Mouse (Mus musculus) megakaryocyte, adult 5-6 weeks (primary cell): ENCODE results near the gene Man1b1. TPM values are rescaled to one million over a fixed set of nuclear protein-coding genes. Genes with fewer than 3 reads are reported as not detected.
A peak's percentile ranks its signal among the peaks of the same experiment; 100 is the strongest.

ENCODE experiments used
- ATAC-seq: 2 replicates; pipeline ENCODE4 v1.8.0; 2016; ENCODE audit warnings: mild to moderate bottlenecking, inconsistent platforms; ENCODE audit not compliant: poor library complexity, severe bottlenecking
- total RNA-seq, 2 experiments: library from RNA; stranded (forward) in 1 of 2; stranded (reverse) in 1 of 2; fragments of 153-499, 151-499 nt in 1 of 2; fragments of 221-1000, 200-1000 nt in 1 of 2; gene quantifications; 2 replicates each; pipeline versions ENCODE4 v1.2.3 to v1.2.4; 2015 to 2017

Gene Man1b1
- total RNA-seq, 2 experiments from 2014 or later, result 14.8 to 36.8 TPM

- no peak for ATAC-seq
These were observed 65.9 kb downstream of the Man1b1 start for GRCm38 (mm10) chr2:25398065-25398464.

- ATAC-seq, result no peak
These were observed 66.9 kb downstream of the Man1b1 start, which contains the start of gene Npdc1 for GRCm38 (mm10) chr2:25399051-25399450. Npdc1 (plus strand) TSS chr2:25399351.

- no peak for ATAC-seq
These were observed 68.2 kb downstream of the Man1b1 start for GRCm38 (mm10) chr2:25400291-25400690.

- ATAC-seq, result peak; percentile 53
These were observed 68.6 kb downstream of the Man1b1 start for GRCm38 (mm10) chr2:25400764-25401163.

Other genes with a start within 250 kb of the Man1b1 start
Only the 30 nearest of the 37 such genes appear.
- 1.1 TPM in 1 of 2 replicates, not detected in the other for gene Nrarp, start 151.6 kb upstream of the Man1b1 start, total RNA-seq (2015)
- 0.22 and 0.28 TPM in 2 replicates for gene Nrarp, start 151.6 kb upstream of the Man1b1 start, total RNA-seq (2017)
- 17.4 and 19.7 TPM in 2 replicates for gene Tor4a, start 135.5 kb upstream of the Man1b1 start, total RNA-seq (2015)
- gene Tor4a, start 135.5 kb upstream of the Man1b1 start, total RNA-seq (2017), result 25.1 and 29.6 TPM in 2 replicates
- gene Nelfb, start 120.8 kb upstream of the Man1b1 start, total RNA-seq (2015), result 21.4 and 23.8 TPM in 2 replicates
- gene Nelfb, start 120.8 kb upstream of the Man1b1 start, total RNA-seq (2017), result 30.1 and 36.5 TPM in 2 replicates
- gene Stpg3, start 117.7 kb upstream of the Man1b1 start, total RNA-seq (2015), result not detected in 2 replicates
- gene Stpg3, start 117.7 kb upstream of the Man1b1 start, total RNA-seq (2017), result not detected in 2 replicates
- gene Fam166a, start 113.6 kb upstream of the Man1b1 start, total RNA-seq (2015), result 0.20 and 0.57 TPM in 2 replicates
- gene Fam166a, start 113.6 kb upstream of the Man1b1 start, total RNA-seq (2017), result not detected in 2 replicates
- 269 and 285 TPM in 2 replicates for gene Tubb4b, start 107.6 kb upstream of the Man1b1 start, total RNA-seq (2015)
- gene Tubb4b, start 107.6 kb upstream of the Man1b1 start, total RNA-seq (2017), result 371 and 385 TPM in 2 replicates
- not detected in 2 replicates for gene Slc34a3, start 98.0 kb upstream of the Man1b1 start, total RNA-seq (2015)
- not detected in 2 replicates for gene Slc34a3, start 98.0 kb upstream of the Man1b1 start, total RNA-seq (2017)
- gene Rnf224, start 95.6 kb upstream of the Man1b1 start, total RNA-seq (2015), result not detected in 2 replicates
- gene Rnf224, start 95.6 kb upstream of the Man1b1 start, total RNA-seq (2017), result not detected in 2 replicates
- gene Rnf208, start 90.1 kb upstream of the Man1b1 start, total RNA-seq (2015), result 0.14 TPM in 1 of 2 replicates, not detected in the other
- gene Rnf208, start 90.1 kb upstream of the Man1b1 start, total RNA-seq (2017), result not detected in 2 replicates
- not detected in 2 replicates for gene Cysrt1, start 89.9 kb upstream of the Man1b1 start, total RNA-seq (2015)
- gene Cysrt1, start 89.9 kb upstream of the Man1b1 start, total RNA-seq (2017), result not detected in 2 replicates
- 4.7 TPM in 2 replicates for gene AL732309.1, start 85.5 kb upstream of the Man1b1 start, total RNA-seq (2015)
- gene AL732309.1, start 85.5 kb upstream of the Man1b1 start, total RNA-seq (2017), result 1.7 TPM in 1 of 2 replicates, not detected in the other
- gene Tmem203, start 76.9 kb upstream of the Man1b1 start, total RNA-seq (2015), result 8.4 and 13.1 TPM in 2 replicates
- gene Tmem203, start 76.9 kb upstream of the Man1b1 start, total RNA-seq (2017), result 7.4 and 10.9 TPM in 2 replicates
- 7.5 and 10.5 TPM in 2 replicates for gene Tprn, start 69.7 kb upstream of the Man1b1 start, total RNA-seq (2015)
- gene Tprn, start 69.7 kb upstream of the Man1b1 start, total RNA-seq (2017), result 5.2 and 6.0 TPM in 2 replicates
- gene Ssna1, start 59.9 kb upstream of the Man1b1 start, total RNA-seq (2015), result 159 TPM in 2 replicates
- gene Ssna1, start 59.9 kb upstream of the Man1b1 start, total RNA-seq (2017), result 61.1 and 86.0 TPM in 2 replicates
- gene Anapc2, start 59.9 kb upstream of the Man1b1 start, total RNA-seq (2015), result 28.9 and 40.5 TPM in 2 replicates
- gene Anapc2, start 59.9 kb upstream of the Man1b1 start, total RNA-seq (2017), result 25.1 and 32.1 TPM in 2 replicates
- not detected in 2 replicates for gene Tmem210, start 44.2 kb upstream of the Man1b1 start, total RNA-seq (2015)
- gene Tmem210, start 44.2 kb upstream of the Man1b1 start, total RNA-seq (2017), result not detected in 2 replicates
- gene Lrrc26, start 42.4 kb upstream of the Man1b1 start, total RNA-seq (2015), result not detected in 2 replicates
- gene Lrrc26, start 42.4 kb upstream of the Man1b1 start, total RNA-seq (2017), result not detected in 2 replicates
- gene Grin1, start 13.2 kb upstream of the Man1b1 start, total RNA-seq (2015), result not detected in 2 replicates
- gene Grin1, start 13.2 kb upstream of the Man1b1 start, total RNA-seq (2017), result not detected in 2 replicates
- gene Dpp7, start 24.0 kb downstream of the Man1b1 start, total RNA-seq (2015), result 25.1 and 30.5 TPM in 2 replicates
- 27.8 and 50.7 TPM in 2 replicates for gene Dpp7, start 24.0 kb downstream of the Man1b1 start, total RNA-seq (2017)
- 34.4 and 36.0 TPM in 2 replicates for gene Uap1l1, start 33.3 kb downstream of the Man1b1 start, total RNA-seq (2015)
- 11.0 and 12.6 TPM in 2 replicates for gene Uap1l1, start 33.3 kb downstream of the Man1b1 start, total RNA-seq (2017)
- 4.9 and 5.5 TPM in 2 replicates for gene Sapcd2, start 40.0 kb downstream of the Man1b1 start, total RNA-seq (2015)
- gene Sapcd2, start 40.0 kb downstream of the Man1b1 start, total RNA-seq (2017), result 3.6 and 4.6 TPM in 2 replicates
- not detected in 2 replicates for gene Entpd2, start 63.5 kb downstream of the Man1b1 start, total RNA-seq (2015)
- not detected in 2 replicates for gene Entpd2, start 63.5 kb downstream of the Man1b1 start, total RNA-seq (2017)
- not detected in 2 replicates for gene Npdc1, start 67.0 kb downstream of the Man1b1 start, total RNA-seq (2015)
- not detected in 2 replicates for gene Npdc1, start 67.0 kb downstream of the Man1b1 start, total RNA-seq (2017)
- 10.1 and 11.6 TPM in 2 replicates for gene Fut7, start 90.9 kb downstream of the Man1b1 start, total RNA-seq (2015)
- 20.4 and 21.5 TPM in 2 replicates for gene Fut7, start 90.9 kb downstream of the Man1b1 start, total RNA-seq (2017)
- 25.5 and 33.3 TPM in 2 replicates for gene Abca2, start 96.4 kb downstream of the Man1b1 start, total RNA-seq (2015)
- 12.0 and 13.0 TPM in 2 replicates for gene Abca2, start 96.4 kb downstream of the Man1b1 start, total RNA-seq (2017)
- gene Clic3, start 124.5 kb downstream of the Man1b1 start, total RNA-seq (2015), result not detected in 2 replicates
- gene Clic3, start 124.5 kb downstream of the Man1b1 start, total RNA-seq (2017), result not detected in 2 replicates
- 36.3 and 36.5 TPM in 2 replicates for gene Paxx, start 128.8 kb downstream of the Man1b1 start, total RNA-seq (2015)
- 25.7 and 29.6 TPM in 2 replicates for gene Paxx, start 128.8 kb downstream of the Man1b1 start, total RNA-seq (2017)
- gene Ptgds, start 137.7 kb downstream of the Man1b1 start, total RNA-seq (2015), result not detected in 2 replicates
- not detected in 2 replicates for gene Ptgds, start 137.7 kb downstream of the Man1b1 start, total RNA-seq (2017)
- not detected in 2 replicates for gene Lcn12, start 161.6 kb downstream of the Man1b1 start, total RNA-seq (2015)
- not detected in 2 replicates for gene Lcn12, start 161.6 kb downstream of the Man1b1 start, total RNA-seq (2017)
- gene Fbxw5, start 168.4 kb downstream of the Man1b1 start, total RNA-seq (2015), result 23.4 and 32.3 TPM in 2 replicates
- gene Fbxw5, start 168.4 kb downstream of the Man1b1 start, total RNA-seq (2017), result 15.5 and 19.8 TPM in 2 replicates